Mouse (Mus musculus) retina, postnatal 1 day (tissue): ENCODE results near the gene Mb21d2.
A peak's percentile ranks its signal among the peaks of the same experiment; 100 is the strongest.

Experiments
- DNase-seq: peaks from one replicate; pipeline ENCODE4 v3.0.0-alpha.2; 2012

The Mb21d2 gene

DNA sequence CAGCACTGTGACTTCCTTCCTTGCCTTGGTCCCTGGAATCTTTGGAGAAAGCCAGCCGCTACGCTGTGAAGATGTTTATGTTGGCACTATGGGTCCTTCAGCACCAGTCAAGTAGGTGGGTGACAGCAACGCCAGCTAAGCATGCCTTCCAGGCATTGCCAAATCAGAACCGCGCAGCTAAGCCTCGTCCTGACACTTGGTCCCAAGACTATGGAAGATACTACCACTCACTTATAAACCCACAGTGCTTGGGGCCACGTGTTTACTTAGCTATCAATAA, 70.5 kb downstream of the Mb21d2 start:
- DNase-seq = no peak

- no peak for DNase-seq
These were observed 71.1 kb downstream of the Mb21d2 start for GRCm38 (mm10) chr16:28858210-28859008.

DNA sequence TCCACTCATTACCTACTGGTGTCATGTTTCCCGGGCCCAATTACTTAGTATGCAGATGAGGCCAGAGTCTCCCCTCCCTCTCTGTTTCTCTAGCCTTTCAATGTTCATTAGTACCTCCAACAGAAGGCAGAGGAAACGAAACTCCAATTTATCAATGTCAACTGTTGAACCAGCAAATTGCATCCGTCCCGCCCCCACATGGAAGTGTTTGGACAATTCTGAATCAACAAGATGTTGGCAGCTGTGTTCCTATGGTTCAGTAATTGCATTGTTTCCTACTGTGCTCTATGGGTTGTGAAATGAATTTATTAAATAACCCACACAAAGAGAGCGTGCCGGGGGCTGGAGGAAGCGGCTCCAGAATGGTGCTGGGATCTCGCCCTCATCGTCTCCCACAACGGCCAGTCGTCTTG, 78.1 kb downstream of the Mb21d2 start:
- peak; percentile 98 for DNase-seq

- DNase-seq = peak; percentile 82
These were observed 78.6 kb downstream of the Mb21d2 start for GRCm38 (mm10) chr16:28850881-28851280.

- no peak for DNase-seq
These were observed 83.3 kb downstream of the Mb21d2 start for GRCm38 (mm10) chr16:28846123-28846522.

DNA sequence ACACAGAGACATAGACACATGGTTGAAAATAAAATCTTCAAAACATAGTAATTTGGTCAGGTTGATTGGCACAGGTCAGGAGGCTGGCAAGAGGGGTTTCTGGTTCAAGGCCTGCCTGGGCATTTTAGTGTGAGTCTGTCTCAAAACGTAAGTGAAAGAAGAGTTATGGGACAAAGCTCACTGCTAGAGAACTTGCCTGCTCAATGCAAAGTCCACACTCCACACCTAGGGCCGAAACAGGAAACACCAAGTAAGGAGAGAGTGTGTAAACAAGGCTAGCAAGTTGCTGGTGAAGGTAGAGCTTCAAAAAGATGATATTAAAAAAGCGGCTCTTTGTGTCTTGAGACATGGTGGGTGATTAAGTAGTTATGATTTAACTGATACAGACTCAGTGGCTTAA, 84.1 kb downstream of the Mb21d2 start:
- DNase-seq = no peak

DNA sequence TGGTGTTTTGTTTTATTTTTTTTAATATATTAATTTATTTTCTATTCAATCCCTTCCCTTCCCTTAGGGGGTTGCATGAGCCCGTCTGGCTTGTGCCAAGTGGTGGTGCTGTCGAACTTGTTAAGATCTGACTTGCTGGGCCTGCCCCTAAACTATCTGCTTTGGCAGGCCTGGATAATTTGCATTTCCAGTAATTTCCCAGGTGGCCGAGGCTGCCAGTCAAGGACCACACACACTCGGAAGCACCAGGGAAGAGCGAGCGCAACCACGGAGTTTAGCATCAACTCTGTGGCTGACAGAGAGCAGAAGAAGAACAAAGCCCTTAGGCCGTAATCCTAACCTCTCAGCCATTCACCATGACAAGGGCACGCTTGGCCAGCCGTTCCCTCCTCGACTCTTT, 88.4 kb downstream of the Mb21d2 start:
- DNase-seq = peak; percentile 91

GRCm38 (mm10) chr16:28840075-28840974, 89.1 kb downstream of the Mb21d2 start:
- peak; percentile 85 for DNase-seq

- DNase-seq = no peak
These were observed 89.9 kb downstream of the Mb21d2 start for GRCm38 (mm10) chr16:28839575-28839974.

GRCm38 (mm10) chr16:28838016-28838415, 91.5 kb downstream of the Mb21d2 start:
- DNase-seq = peak; percentile 82

DNA sequence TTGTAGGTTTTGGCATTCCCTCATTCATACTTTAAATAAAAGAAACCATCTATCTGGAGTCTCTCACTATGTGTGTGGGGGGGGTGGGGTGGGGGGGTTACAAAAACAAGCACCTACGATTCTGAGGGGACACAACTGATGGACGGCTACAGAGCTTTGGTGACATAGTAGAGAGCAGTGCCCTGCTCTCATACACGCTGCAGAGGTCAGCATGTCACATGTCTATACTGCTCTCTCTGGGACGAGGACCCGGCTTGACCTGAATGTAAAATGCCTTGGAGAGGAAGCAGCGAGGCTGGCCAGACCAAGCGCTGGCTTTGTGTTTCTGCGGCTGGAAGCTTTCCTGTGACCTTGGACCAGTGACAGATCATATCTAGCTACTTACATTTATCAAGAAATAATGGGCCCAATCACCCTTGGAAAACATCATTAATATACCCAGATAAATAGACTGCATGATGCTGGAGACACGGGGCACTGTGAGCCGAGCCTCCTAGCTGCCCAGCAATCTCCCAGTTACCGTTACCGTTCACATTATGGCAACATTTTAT, 97.3 kb downstream of the Mb21d2 start:
- peak; percentile 62 for DNase-seq

GRCm38 (mm10) chr16:28829263-28829955, 100.1 kb downstream of the Mb21d2 start:
- DNase-seq = no peak

GRCm38 (mm10) chr16:28824781-28825180, 104.7 kb downstream of the Mb21d2 start:
- no peak for DNase-seq

DNA sequence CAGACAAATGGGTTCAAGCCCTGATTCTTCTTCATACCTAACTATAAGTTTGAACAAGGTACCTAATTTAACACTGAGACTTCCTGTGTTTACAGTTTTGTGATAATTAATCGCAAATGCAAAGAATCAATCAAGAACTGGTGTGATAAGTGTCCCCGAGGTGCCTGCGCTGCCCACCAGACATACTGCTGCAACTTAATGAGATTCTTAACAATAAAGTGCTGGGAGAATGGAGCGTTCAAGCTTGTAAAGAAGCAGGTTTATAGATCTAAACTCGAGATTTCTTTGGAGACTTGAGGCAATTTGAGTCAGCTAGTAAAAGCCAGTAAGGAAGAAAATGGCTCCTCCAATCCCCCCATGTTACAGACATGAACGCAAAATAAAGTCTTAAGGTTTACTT, 107.7 kb downstream of the Mb21d2 start:
- DNase-seq = no peak

DNA sequence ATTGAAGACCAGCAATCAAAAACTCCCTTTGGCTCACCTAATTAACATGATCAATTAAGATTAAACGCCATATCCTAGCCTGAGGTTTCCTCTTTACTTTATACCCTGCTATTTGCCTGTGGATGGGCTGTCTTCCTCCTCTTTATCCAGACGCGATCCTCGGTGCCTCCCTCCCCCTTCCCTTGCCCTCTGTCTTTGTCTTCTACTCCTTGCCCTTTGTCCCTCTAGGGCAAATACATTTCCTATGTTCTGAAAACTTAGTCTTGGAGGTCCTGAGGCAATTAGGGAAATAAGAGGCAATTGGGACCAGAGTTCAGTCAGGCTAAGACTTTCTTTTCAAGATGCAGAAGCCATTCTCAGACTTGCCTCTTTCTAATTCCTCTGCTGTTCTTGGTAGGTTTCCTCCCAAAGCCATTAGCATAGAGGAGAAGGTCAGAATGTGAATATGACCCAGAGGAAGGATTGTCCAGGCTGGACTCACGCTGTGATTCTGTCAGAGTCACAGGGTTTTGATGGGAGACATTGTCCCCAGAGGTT, 110.7 kb downstream of the Mb21d2 start:
- no peak for DNase-seq

- no peak for DNase-seq
These were observed 116.2 kb downstream of the Mb21d2 start for GRCm38 (mm10) chr16:28813290-28813689.

DNA sequence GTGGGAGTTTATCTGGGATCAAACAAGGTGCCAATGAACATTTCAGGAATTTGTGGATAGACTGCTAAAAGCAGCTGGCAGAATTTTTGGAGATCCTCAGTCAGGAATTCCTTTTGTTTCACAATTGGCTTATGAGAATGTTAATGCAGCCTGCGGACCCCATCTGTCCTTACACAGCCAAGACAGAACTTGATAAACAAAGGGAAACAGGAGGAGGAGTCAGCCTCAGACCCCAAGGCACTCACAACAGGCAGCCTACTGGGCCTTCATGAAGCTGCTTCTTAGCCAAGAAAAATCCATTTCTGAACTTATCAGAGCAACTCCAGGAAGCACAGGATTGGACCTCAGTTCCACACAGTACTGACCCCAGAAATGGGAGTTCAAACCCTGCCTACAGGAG, 120.4 kb downstream of the Mb21d2 start:
- no peak for DNase-seq

- DNase-seq = peak; percentile 71
These were observed 136.4 kb downstream of the Mb21d2 start for GRCm38 (mm10) chr16:28793115-28793514.
